Comparison of ENCODE assay signal across 8 mouse cellular contexts in the genomic region with DNA sequence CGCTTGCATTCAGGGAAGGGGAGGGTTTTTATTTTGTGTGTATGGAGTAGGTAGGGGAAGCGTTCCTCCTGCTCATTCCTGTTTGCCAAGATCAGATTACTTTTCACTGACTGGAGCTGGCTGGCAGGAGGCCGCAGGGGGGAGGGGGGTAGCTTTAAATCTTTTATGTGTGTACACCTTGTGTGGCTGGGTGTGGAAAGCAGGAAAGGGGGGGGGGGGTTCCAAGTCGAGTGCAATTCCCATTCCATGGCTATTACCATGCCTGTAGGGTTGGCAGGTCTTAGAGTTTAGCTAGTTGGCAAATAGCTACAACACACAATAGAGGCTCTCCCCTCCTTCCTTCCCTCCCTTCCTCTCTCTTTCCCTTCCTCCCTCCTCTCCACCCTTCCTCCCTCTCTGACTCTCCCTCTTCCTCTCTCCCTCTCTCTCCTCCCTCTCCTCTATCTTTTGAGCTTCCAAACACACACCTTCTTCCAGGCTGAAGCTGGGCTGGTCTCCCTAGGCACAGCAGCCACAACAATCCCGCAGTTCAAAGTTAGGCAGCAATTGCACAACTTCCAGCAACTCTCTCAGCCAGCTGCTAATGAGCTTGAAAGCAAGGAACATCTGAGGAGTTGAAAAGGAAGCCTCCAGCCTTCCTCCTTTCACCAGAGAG. TPM values are rescaled to one million over a fixed set of nuclear protein-coding genes. Genes with fewer than 3 reads are reported as not detected.
DNase-seq lines count a peak whose midpoint lies in the region; ATAC-seq and TF ChIP-seq lines count a peak whose summit lies in the region.

A gene (plus strand): TSS at position 416 of the 655 bp plus-strand sequence.

- no peaks in the 10 kb centered on the region for H3K27me3 ChIP-seq in intestine, embryonic 16.5 days (replicated peaks; ENCODE audit: control insufficient read depth, insufficient read depth, low read length)

- H3K4me3 ChIP-seq in intestine, embryonic 16.5 days (ENCODE audit: low read length): peak within 1 kb of the TSS; percentile 38
- H3K4me3 ChIP-seq in lung, adult 2 months (replicated peaks; ENCODE audit: extremely low read depth, low read depth, low read length): peak within 1 kb of the TSS; percentile 51

- H3K36me3 ChIP-seq in intestine, embryonic 16.5 days (ENCODE audit: control insufficient read depth, insufficient read depth, low read length): no peaks in the 10 kb centered on the region

- TF ChIP-seq POLR2A in lung, adult 2 months (IDR thresholded peaks at IDR 0.05; ENCODE audit: borderline replicate concordance, extremely low read depth, low read depth, low read length): peak; percentile 40; the same call in 1 of the 2 replicates

- peak; percentile 33 to 60 for DNase-seq in cerebellum, postnatal 14 days
- no peak for DNase-seq in cerebellum, adult 8-10 months
- peak; percentile 46 for DNase-seq in heart, adult 18-20 months
- peak; percentile 52 for DNase-seq in lung, adult 2 months
- peak; percentile 16 for DNase-seq in ovary, adult 18-20 months (ENCODE audit: low spot score)
- DNase-seq in frontal cortex, postnatal 25 days (ENCODE audit: low spot score in 2 of 2): no peak
- no peak for DNase-seq in frontal cortex, adult 2 months (ENCODE audit: extremely low spot score in 1 of 2, low spot score in 1 of 2)

- ATAC-seq in intestine, embryonic 16.5 days: peak; percentile 84

- 0 out of 2 replicates have a peak within 1 kb of the TSS, but pooled peaks have one; percentile 40 for H3K9ac ChIP-seq in intestine, embryonic 16.5 days (ENCODE audit: low read depth, low read length)

- peak within 1 kb of the TSS; percentile 38 for H3K4me2 ChIP-seq in intestine, embryonic 16.5 days (ENCODE audit: low read depth, low read length)

- H3K9me3 ChIP-seq in intestine, embryonic 16.5 days (ENCODE audit: control insufficient read depth, low read length): no peaks in the 10 kb centered on the region

- no peak for TF ChIP-seq CTCF in lung, adult 2 months (IDR thresholded peaks at IDR 0.05; ENCODE audit: insufficient read depth, low read length)

- 11% methylated on average over 5 of the region's 5 CpGs for WGBS in intestine, embryonic 16.5 days
- 12% methylated on average over 5 of the region's 5 CpGs for WGBS in lung, adult 2 months

- no peaks in the 10 kb centered on the region for H3K4me1 ChIP-seq in intestine, embryonic 16.5 days (ENCODE audit: control insufficient read depth, insufficient read depth, low read length)
- no peaks in the 10 kb centered on the region; the same call in none of the 2 replicates for H3K4me1 ChIP-seq in lung, adult 2 months (ENCODE audit: control insufficient read depth, insufficient read depth, low read length)

- H3K27ac ChIP-seq in intestine, embryonic 16.5 days (ENCODE audit: low read length): peak within 1 kb of the TSS; percentile 59; the same call in 1 of the 2 replicates

RNA-seq across cellular contexts. Expression of the gene that starts here (rescaled TPM):
- total RNA-seq in heart, adult 18-20 months (2021): 1 to 10 TPM; 6.0 to 6.6 TPM
- polyA plus RNA-seq in intestine, embryonic 16.5 days (2015; fragmentation: Nextera tagmentation; extraction: Ambion mirVana): 1.5 and 2.0 TPM in 2 replicates
- polyA plus RNA-seq in lung, adult 2 months (2012; rRNA removed): 2.0 and 5.1 TPM in 2 replicates
- 1.3 and 1.9 TPM in 2 replicates for polyA plus RNA-seq in frontal cortex, adult 2 months (2012; rRNA removed)

Comparison
In these comparisons a context has a peak if more than half of its experiments do, and no peak if none do; other contexts are left out.
1. DNase-seq: peak in cerebellum, postnatal 14 days (2 of 2), heart, adult 18-20 months (2 of 2), lung, adult 2 months (single experiment) and ovary, adult 18-20 months (single experiment); none in cerebellum, adult 8-10 months (single experiment), frontal cortex, postnatal 25 days (0 of 2) and frontal cortex, adult 2 months (0 of 2).